Mouse (Mus musculus): ENCODE measurements at regions not wholly inside any gene's neighbourhood (a gene's known extent, or its start where the extent isn't known, plus 50 kb on each side); places are given as distances from the start of the nearest gene placed in this dataset.

- DNase-seq (ENCODE audit: low spot score in 2 of 2): peak; percentile 13 to 56
Observed at GRCm38 (mm10) chr3:118248768-118249167, 313.2 kb upstream of the Dpyd start.

GRCm38 (mm10) chr3:118275917-118276316 lies 286.0 kb upstream of the Dpyd start:
- DNase-seq (ENCODE audit: low spot score in 2 of 2): no peak

GRCm38 (mm10) chr3:118278274-118278673 lies 283.7 kb upstream of the Dpyd start:
- DNase-seq (ENCODE audit: low spot score in 2 of 2): peak; percentile 8 to 38

- no peak for DNase-seq (ENCODE audit: low spot score in 2 of 2)
Observed at GRCm38 (mm10) chr3:118286946-118287345, 275.0 kb upstream of the Dpyd start.

GRCm38 (mm10) chr3:118325111-118325510 lies 236.8 kb upstream of the Dpyd start:
- peak; percentile 9 to 37 for DNase-seq (ENCODE audit: low spot score in 2 of 2)

- no peak for DNase-seq (ENCODE audit: low spot score in 2 of 2)
Observed at GRCm38 (mm10) chr3:118328237-118328636, 233.7 kb upstream of the Dpyd start.

- no peak for DNase-seq (ENCODE audit: low spot score in 2 of 2)
Observed at GRCm38 (mm10) chr3:118329132-118329674, 232.7 kb upstream of the Dpyd start.

- DNase-seq (ENCODE audit: low spot score in 2 of 2): no peak
Observed at GRCm38 (mm10) chr3:118331559-118331958, 230.4 kb upstream of the Dpyd start.

GRCm38 (mm10) chr3:118338716-118339115 lies 223.2 kb upstream of the Dpyd start:
- DNase-seq (ENCODE audit: low spot score in 2 of 2): peak in 1 of 2 experiments; percentile 10

GRCm38 (mm10) chr3:118361741-118362141 lies 200.2 kb upstream of the Dpyd start:
- DNase-seq (ENCODE audit: low spot score in 2 of 2): peak; percentile 30 to 84
